Comparison of ENCODE assay signal across 7 mouse cellular contexts in genomic region chr9:113707481-113708360, GRCm38 (mm10). TPM values are rescaled to one million over a fixed set of nuclear protein-coding genes. Genes with fewer than 3 reads are reported as not detected.
DNase-seq lines count a peak whose midpoint lies in the region; ATAC-seq lines count a peak whose summit lies in the region.

Gene Pdcd6ip, minus strand, starts transcription at chr9:113708259.

- WGBS in embryonic facial prominence, embryonic 12.5 days = 2% methylated on average over 77 of the region's 77 CpGs
- WGBS in limb, embryonic 11.5 days = 2% methylated on average over 73 of the region's 77 CpGs
- WGBS in midbrain, embryonic 14.5 days = 2% methylated on average over 77 of the region's 77 CpGs

- peaks cover 21% of the 10 kb centered on the region for H3K4me1 ChIP-seq in embryonic facial prominence, embryonic 12.5 days
- peaks cover 11% of the 10 kb centered on the region for H3K4me1 ChIP-seq in limb, embryonic 11.5 days (ENCODE audit: control insufficient read depth, insufficient read depth, low read length)
- peaks cover 21% of the 10 kb centered on the region for H3K4me1 ChIP-seq in midbrain, embryonic 14.5 days (ENCODE audit: control insufficient read depth, insufficient read depth, low read length)

- DNase-seq in adrenal gland, postnatal 25 days = peak; percentile 95
- peak; percentile 99 for DNase-seq in heart, adult 11 months
- peak; percentile 94 for DNase-seq in kidney, adult 18-20 months
- DNase-seq in limb, embryonic 11.5 days (ENCODE audit: low spot score) = peak; percentile 92
- DNase-seq in midbrain, embryonic 14.5 days = peak; percentile 96
- DNase-seq in spleen, adult 18-20 months = peak; percentile 87 to 92

- peak within 1 kb of the TSS; percentile 76 for H3K4me2 ChIP-seq in embryonic facial prominence, embryonic 12.5 days (replicated peaks)
- peak within 1 kb of the TSS; percentile 74 for H3K4me2 ChIP-seq in limb, embryonic 11.5 days (ENCODE audit: low read depth, severe bottlenecking)
- H3K4me2 ChIP-seq in midbrain, embryonic 14.5 days (ENCODE audit: low read length) = peak within 1 kb of the TSS; percentile 72

- no peaks in the 10 kb centered on the region for H3K36me3 ChIP-seq in embryonic facial prominence, embryonic 12.5 days
- H3K36me3 ChIP-seq in limb, embryonic 11.5 days (ENCODE audit: control insufficient read depth, insufficient read depth, low read length) = no peaks in the 10 kb centered on the region
- no peaks in the 10 kb centered on the region for H3K36me3 ChIP-seq in midbrain, embryonic 14.5 days (ENCODE audit: control insufficient read depth, insufficient read depth, low read length)

- ATAC-seq in embryonic facial prominence, embryonic 12.5 days (ENCODE audit: insufficient number of reproducible peaks, insufficient read depth, low FRiP score, low TSS enrichment) = peak; percentile 86
- ATAC-seq in limb, embryonic 11.5 days (ENCODE audit: insufficient number of reproducible peaks, low FRiP score, low TSS enrichment, low read depth) = peak; percentile 92
- peak; percentile 94 for ATAC-seq in midbrain, embryonic 14.5 days (ENCODE audit: low FRiP score, low TSS enrichment)

- H3K9ac ChIP-seq in embryonic facial prominence, embryonic 12.5 days = peak within 1 kb of the TSS; percentile 89
- H3K9ac ChIP-seq in limb, embryonic 11.5 days (ENCODE audit: low read length) = peak within 1 kb of the TSS; percentile 89
- peak within 1 kb of the TSS; percentile 85 for H3K9ac ChIP-seq in midbrain, embryonic 14.5 days (replicated peaks; ENCODE audit: low read length)

- peak within 1 kb of the TSS; percentile 79 for H3K27ac ChIP-seq in embryonic facial prominence, embryonic 12.5 days
- H3K27ac ChIP-seq in limb, embryonic 11.5 days (replicated peaks; ENCODE audit: low read depth, low read length) = no peak within 1 kb of the TSS; the same call in 1 of the 2 replicates
- peak within 1 kb of the TSS; percentile 78 for H3K27ac ChIP-seq in midbrain, embryonic 14.5 days (replicated peaks; ENCODE audit: low read depth, low read length)

- no peaks in the 10 kb centered on the region for H3K27me3 ChIP-seq in embryonic facial prominence, embryonic 12.5 days
- H3K27me3 ChIP-seq in limb, embryonic 11.5 days (ENCODE audit: control insufficient read depth, insufficient read depth, low read length) = no peaks in the 10 kb centered on the region
- no peaks in the 10 kb centered on the region for H3K27me3 ChIP-seq in midbrain, embryonic 14.5 days (ENCODE audit: control insufficient read depth, insufficient read depth, low read length)

- H3K9me3 ChIP-seq in embryonic facial prominence, embryonic 12.5 days = no peaks in the 10 kb centered on the region
- no peaks in the 10 kb centered on the region for H3K9me3 ChIP-seq in limb, embryonic 11.5 days (ENCODE audit: control insufficient read depth, low read length)
- no peaks in the 10 kb centered on the region for H3K9me3 ChIP-seq in midbrain, embryonic 14.5 days (ENCODE audit: control insufficient read depth, low read length)

- H3K4me3 ChIP-seq in embryonic facial prominence, embryonic 12.5 days = peak within 1 kb of the TSS; percentile 93
- H3K4me3 ChIP-seq in limb, embryonic 11.5 days (ENCODE audit: low read depth, low read length) = peak within 1 kb of the TSS; percentile 97
- H3K4me3 ChIP-seq in midbrain, embryonic 14.5 days (replicated peaks; ENCODE audit: low read depth, low read length) = peak within 1 kb of the TSS; percentile 98

RNA-seq across cellular contexts. Expression of gene Pdcd6ip, which starts in this region (rescaled TPM):
- total RNA-seq in adrenal gland, postnatal 25 days (2021) = 187 and 196 TPM in 2 replicates
- polyA plus RNA-seq in embryonic facial prominence, embryonic 12.5 days (2016; fragmentation: Nextera tagmentation; extraction: Ambion mirVana) = 54.2 and 60.3 TPM in 2 replicates
- polyA plus RNA-seq in limb, embryonic 11.5 days (2014; fragmentation: Nextera tagmentation; extraction: Ambion mirVana) = 55.6 and 56.2 TPM in 2 replicates
- 22.7 and 41.3 TPM in 2 replicates for polyA plus RNA-seq in midbrain, embryonic 14.5 days (2014; fragmentation: Nextera tagmentation; extraction: Ambion mirVana)
